ENCODE assay signal across 28 mouse cellular contexts in the genomic region with DNA sequence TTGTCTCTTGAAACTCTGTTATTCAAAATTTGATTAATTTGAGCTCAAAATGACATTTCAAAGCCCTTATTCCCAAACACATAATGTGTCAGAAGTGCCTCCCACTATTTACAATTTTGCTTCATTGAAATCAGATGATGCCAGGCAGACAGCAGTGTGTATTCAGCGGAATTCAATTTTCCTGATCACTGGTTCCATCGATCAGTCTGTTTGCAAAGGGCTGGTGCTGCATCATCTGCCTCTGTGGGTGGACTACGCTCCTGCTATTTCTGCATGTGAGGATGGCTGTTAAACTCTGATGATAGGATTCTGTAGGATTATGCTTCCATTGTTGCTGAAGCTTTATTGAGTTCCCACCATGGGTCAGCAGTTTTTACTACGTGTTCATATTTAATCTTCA.
DNase-seq lines count a peak whose midpoint lies in the region; ATAC-seq and TF ChIP-seq lines count a peak whose summit lies in the region.
"Had no signal": no experiment of that assay in that cellular context is flagged by ENCODE, and none has a peak within 500 bp of the region (broad histone marks: within the 10 kb centered on the region; RNA-seq: fewer than 3 reads in every experiment).

No protein-coding gene starts in this region.

- no peaks in the 10 kb centered on the region for H3K36me3 ChIP-seq in hindbrain, embryonic 14.5 days (replicated peaks; ENCODE audit: control insufficient read depth, insufficient read depth)
- no peaks in the 10 kb centered on the region for H3K36me3 ChIP-seq in hindbrain, embryonic 10.5 days
- no peaks in the 10 kb centered on the region for H3K36me3 ChIP-seq in midbrain, embryonic 14.5 days (ENCODE audit: control insufficient read depth, insufficient read depth, low read length)
- H3K36me3 ChIP-seq in midbrain, postnatal 0 days (ENCODE audit: insufficient read depth, low read length), result no peaks in the 10 kb centered on the region
- H3K36me3 ChIP-seq in neural tube, embryonic 14.5 days (ENCODE audit: control insufficient read depth, insufficient read depth, low read length), result no peaks in the 10 kb centered on the region
- H3K36me3 ChIP-seq in heart, embryonic 10.5 days, result no peaks in the 10 kb centered on the region
- H3K36me3 ChIP-seq: embryonic facial prominence, embryonic 12.5 days; heart, embryonic 12.5 days; liver, embryonic 12.5 days; midbrain, embryonic 12.5 days had no signal

- peak; percentile 29 for DNase-seq in hindbrain, embryonic 14.5 days (ENCODE audit: low spot score)
- DNase-seq in hindbrain, embryonic 10.5 days (ENCODE audit: low spot score), result no peak
- peak; percentile 19 for DNase-seq in midbrain, embryonic 14.5 days
- no peak for DNase-seq in midbrain, postnatal 0 days (ENCODE audit: low spot score)
- DNase-seq in embryo, embryonic 11 days, result no peak
- no peak for DNase-seq in heart, embryonic 10.5 days (ENCODE audit: low spot score)
- DNase-seq: adrenal gland, adult 2 months; cerebellum, adult 8-10 months; cerebellum, postnatal 25 days; gastrocnemius, postnatal 25 days; heart, adult 11 months; heart, postnatal 4 days; kidney, adult 9 months; liver, postnatal 0 days; lung, postnatal 4 days; right cerebral cortex, postnatal 14 days; thymus, postnatal 14 days had no signal

- H3K9me3 ChIP-seq in hindbrain, embryonic 14.5 days (ENCODE audit: control insufficient read depth, low read length), result no peaks in the 10 kb centered on the region
- no peaks in the 10 kb centered on the region for H3K9me3 ChIP-seq in hindbrain, embryonic 10.5 days
- H3K9me3 ChIP-seq in midbrain, embryonic 14.5 days (ENCODE audit: control insufficient read depth, low read length), result no peaks in the 10 kb centered on the region
- no peaks in the 10 kb centered on the region for H3K9me3 ChIP-seq in midbrain, postnatal 0 days (ENCODE audit: low read length)
- H3K9me3 ChIP-seq in neural tube, embryonic 14.5 days (ENCODE audit: control insufficient read depth, low read length), result no peaks in the 10 kb centered on the region
- H3K9me3 ChIP-seq in heart, embryonic 10.5 days, result no peaks in the 10 kb centered on the region
- H3K9me3 ChIP-seq: embryonic facial prominence, embryonic 12.5 days; heart, embryonic 12.5 days; liver, embryonic 12.5 days; midbrain, embryonic 12.5 days had no signal

- no peak overlapping the region for H3K9ac ChIP-seq in hindbrain, embryonic 14.5 days
- H3K9ac ChIP-seq in midbrain, embryonic 14.5 days (replicated peaks; ENCODE audit: low read length), result no peak overlapping the region
- H3K9ac ChIP-seq in midbrain, postnatal 0 days (replicated peaks; ENCODE audit: low read length, poor library complexity, severe bottlenecking), result no peak overlapping the region
- no peak overlapping the region for H3K9ac ChIP-seq in neural tube, embryonic 14.5 days (replicated peaks; ENCODE audit: low read depth, low read length)
- H3K9ac ChIP-seq: embryonic facial prominence, embryonic 12.5 days; heart, embryonic 12.5 days; liver, embryonic 12.5 days; liver, postnatal 0 days; midbrain, embryonic 12.5 days had no signal

- no peak for TF ChIP-seq CTCF in midbrain, postnatal 0 days (IDR thresholded peaks at IDR 0.05)

- WGBS in hindbrain, embryonic 14.5 days, result 66% methylated on average over 4 of the region's 4 CpGs
- WGBS in hindbrain, embryonic 10.5 days, result 92% methylated on average over 4 of the region's 4 CpGs
- 73% methylated on average over 4 of the region's 4 CpGs for WGBS in midbrain, embryonic 14.5 days
- 71% methylated on average over 4 of the region's 4 CpGs for WGBS in midbrain, postnatal 0 days
- 75% methylated on average over 4 of the region's 4 CpGs for WGBS in neural tube, embryonic 14.5 days
- 90% methylated on average over 4 of the region's 4 CpGs for WGBS in heart, embryonic 10.5 days

- no peaks in the 10 kb centered on the region for H3K27me3 ChIP-seq in hindbrain, embryonic 14.5 days (ENCODE audit: control insufficient read depth, insufficient read depth, low read length)
- no peaks in the 10 kb centered on the region for H3K27me3 ChIP-seq in hindbrain, embryonic 10.5 days (ENCODE audit: insufficient read depth, poor library complexity, severe bottlenecking)
- no peaks in the 10 kb centered on the region for H3K27me3 ChIP-seq in midbrain, embryonic 14.5 days (ENCODE audit: control insufficient read depth, insufficient read depth, low read length)
- no peaks in the 10 kb centered on the region for H3K27me3 ChIP-seq in midbrain, postnatal 0 days (ENCODE audit: insufficient read depth, low read length)
- H3K27me3 ChIP-seq in neural tube, embryonic 14.5 days (ENCODE audit: control insufficient read depth, insufficient read depth, low read length), result no peaks in the 10 kb centered on the region
- H3K27me3 ChIP-seq in heart, embryonic 10.5 days (ENCODE audit: insufficient read depth, poor library complexity, severe bottlenecking), result no peaks in the 10 kb centered on the region
- H3K27me3 ChIP-seq: CH12.LX; embryonic facial prominence, embryonic 12.5 days; heart, embryonic 12.5 days; liver, embryonic 12.5 days; megakaryocyte, embryonic 14.5 days; midbrain, embryonic 12.5 days had no signal

- H3K4me1 ChIP-seq in hindbrain, embryonic 14.5 days (replicated peaks; ENCODE audit: control insufficient read depth, insufficient read depth, low read length), result 0 out of 2 replicates have a peak, but pooled peaks cover 7% of the 10 kb centered on the region
- H3K4me1 ChIP-seq in hindbrain, embryonic 10.5 days (replicated peaks), result 0 out of 2 replicates have a peak, but pooled peaks cover 4% of the 10 kb centered on the region
- H3K4me1 ChIP-seq in midbrain, embryonic 14.5 days (ENCODE audit: control insufficient read depth, insufficient read depth, low read length), result no peaks in the 10 kb centered on the region
- H3K4me1 ChIP-seq in midbrain, postnatal 0 days (ENCODE audit: insufficient read depth, low read length), result no peaks in the 10 kb centered on the region
- H3K4me1 ChIP-seq in neural tube, embryonic 14.5 days (ENCODE audit: control insufficient read depth, insufficient read depth, low read length), result no peaks in the 10 kb centered on the region
- no peaks in the 10 kb centered on the region for H3K4me1 ChIP-seq in heart, embryonic 10.5 days
- H3K4me1 ChIP-seq: embryonic facial prominence, embryonic 12.5 days; heart, embryonic 12.5 days; liver, embryonic 12.5 days; midbrain, embryonic 12.5 days had no signal

- H3K27ac ChIP-seq in hindbrain, embryonic 14.5 days, result no peak overlapping the region
- no peak overlapping the region for H3K27ac ChIP-seq in hindbrain, embryonic 10.5 days
- no peak overlapping the region for H3K27ac ChIP-seq in midbrain, embryonic 14.5 days (replicated peaks; ENCODE audit: low read depth, low read length)
- no peak overlapping the region for H3K27ac ChIP-seq in midbrain, postnatal 0 days (ENCODE audit: low read depth, low read length)
- no peak overlapping the region for H3K27ac ChIP-seq in neural tube, embryonic 14.5 days (ENCODE audit: low read depth, low read length)
- H3K27ac ChIP-seq in heart, embryonic 10.5 days, result no peak overlapping the region
- H3K27ac ChIP-seq: embryonic facial prominence, embryonic 12.5 days; left cerebral cortex, adult 2 months; liver, embryonic 12.5 days; midbrain, embryonic 12.5 days had no signal

- no peak overlapping the region for H3K4me2 ChIP-seq in hindbrain, embryonic 14.5 days (replicated peaks)
- H3K4me2 ChIP-seq in midbrain, embryonic 14.5 days (ENCODE audit: low read length), result no peak overlapping the region
- no peak overlapping the region for H3K4me2 ChIP-seq in midbrain, postnatal 0 days (ENCODE audit: low read depth, low read length, poor library complexity, severe bottlenecking)
- no peak overlapping the region for H3K4me2 ChIP-seq in neural tube, embryonic 14.5 days (ENCODE audit: low read depth, low read length)
- H3K4me2 ChIP-seq: embryonic facial prominence, embryonic 12.5 days; heart, embryonic 12.5 days; liver, embryonic 12.5 days; midbrain, embryonic 12.5 days had no signal

- peak; percentile 46; the same call in 1 of the 2 replicates for ATAC-seq in hindbrain, embryonic 14.5 days (ENCODE audit: low FRiP score)
- ATAC-seq in midbrain, embryonic 14.5 days (ENCODE audit: low FRiP score, low TSS enrichment), result no peak
- ATAC-seq in midbrain, postnatal 0 days (ENCODE audit: low FRiP score), result no peak
- ATAC-seq in neural tube, embryonic 14.5 days (ENCODE audit: low read depth), result peak; percentile 56; the same call in 1 of the 2 replicates
- ATAC-seq: activated CD4-positive, CD25-positive, alpha-beta regulatory T cell, adult 4 months; forebrain, embryonic 14.5 days; intestine, postnatal 0 days; liver, embryonic 12.5 days; liver, postnatal 0 days had no signal

- no peak overlapping the region for H3K4me3 ChIP-seq in hindbrain, embryonic 14.5 days (replicated peaks; ENCODE audit: low read length)
- H3K4me3 ChIP-seq in hindbrain, embryonic 10.5 days, result no peak overlapping the region
- H3K4me3 ChIP-seq in midbrain, embryonic 14.5 days (replicated peaks; ENCODE audit: low read depth, low read length), result no peak overlapping the region
- H3K4me3 ChIP-seq in midbrain, postnatal 0 days (ENCODE audit: low read depth, low read length), result no peak overlapping the region
- no peak overlapping the region for H3K4me3 ChIP-seq in neural tube, embryonic 14.5 days (ENCODE audit: low read depth, low read length)
- no peak overlapping the region for H3K4me3 ChIP-seq in heart, embryonic 10.5 days
- H3K4me3 ChIP-seq: embryonic facial prominence, embryonic 12.5 days; heart, embryonic 12.5 days; left cerebral cortex, adult 2 months; liver, embryonic 12.5 days; megakaryocyte, embryonic 14.5 days; midbrain, embryonic 12.5 days had no signal

Comparison
In these comparisons a context has a peak if more than half of its experiments do, and no peak if none do; other contexts are left out.
1. DNase-seq: peak in hindbrain, embryonic 14.5 days (single experiment) and midbrain, embryonic 14.5 days (single experiment); none in hindbrain, embryonic 10.5 days (single experiment), midbrain, postnatal 0 days (single experiment), embryo, embryonic 11 days (single experiment) and heart, embryonic 10.5 days (single experiment).
2. ATAC-seq: peak in hindbrain, embryonic 14.5 days (single experiment) and neural tube, embryonic 14.5 days (single experiment); none in midbrain, embryonic 14.5 days (single experiment) and midbrain, postnatal 0 days (single experiment).